Mouse (Mus musculus): Measurements from ENCODE around the gene Lbh. TPM values are rescaled to one million over a fixed set of nuclear protein-coding genes. Genes with fewer than 3 reads are reported as not detected.

Gene Lbh
- polyA plus RNA-seq, 1 experiment, result 99.3 TPM

GRCm38 (mm10) chr17:72966878-72967277 lies 48.8 kb downstream of the Lbh start:
- TF ChIP-seq CTCF (IDR thresholded peaks at IDR 0.05; ENCODE audit: insufficient read depth, low read depth, low read length), result no peak
- no peak for TF ChIP-seq POLR2A (IDR thresholded peaks at IDR 0.05; ENCODE audit: insufficient read depth, low read depth, low read length)
- Histone ChIP-seq H3K4me1 (ENCODE audit: control insufficient read depth, insufficient read depth, low read length) (no peaks in the 10 kb centered on the region), H3K4me3 (ENCODE audit: insufficient read depth, low read depth, low read length) (no peak overlapping the region), H3K27ac (ENCODE audit: insufficient read depth, low read depth, low read length) (no peak overlapping the region)
- 65% methylated on average over 3 of the region's 3 CpGs for WGBS

- Histone ChIP-seq H3K27ac (ENCODE audit: insufficient read depth, low read depth, low read length) (no peak overlapping the region), H3K4me1 (ENCODE audit: control insufficient read depth, insufficient read depth, low read length) (no peaks in the 10 kb centered on the region), H3K4me3 (ENCODE audit: insufficient read depth, low read depth, low read length) (no peak overlapping the region)
- 67% methylated on average over 6 of the region's 6 CpGs for WGBS
- TF ChIP-seq CTCF (IDR thresholded peaks at IDR 0.05; ENCODE audit: insufficient read depth, low read depth, low read length) (no peak), POLR2A (IDR thresholded peaks at IDR 0.05; ENCODE audit: insufficient read depth, low read depth, low read length) (no peak)
These were observed 49.5 kb downstream of the Lbh start for GRCm38 (mm10) chr17:72967371-72968175.

GRCm38 (mm10) chr17:72968666-72969065 lies 50.6 kb downstream of the Lbh start:
- 52% methylated on average over 4 of the region's 4 CpGs for WGBS
- Histone ChIP-seq H3K27ac (ENCODE audit: insufficient read depth, low read depth, low read length) (no peak overlapping the region), H3K4me3 (ENCODE audit: insufficient read depth, low read depth, low read length) (no peak overlapping the region), H3K4me1 (ENCODE audit: control insufficient read depth, insufficient read depth, low read length) (no peaks in the 10 kb centered on the region)
- TF ChIP-seq POLR2A (IDR thresholded peaks at IDR 0.05; ENCODE audit: insufficient read depth, low read depth, low read length) (no peak), CTCF (IDR thresholded peaks at IDR 0.05; ENCODE audit: insufficient read depth, low read depth, low read length) (no peak)

- TF ChIP-seq CTCF (IDR thresholded peaks at IDR 0.05; ENCODE audit: insufficient read depth, low read depth, low read length), result no peak
- TF ChIP-seq POLR2A (IDR thresholded peaks at IDR 0.05; ENCODE audit: insufficient read depth, low read depth, low read length), result no peak
- 51% methylated on average over 7 of the region's 7 CpGs for WGBS
- no peak overlapping the region for H3K4me3 ChIP-seq (ENCODE audit: insufficient read depth, low read depth, low read length)
- H3K4me1 ChIP-seq (ENCODE audit: control insufficient read depth, insufficient read depth, low read length), result no peaks in the 10 kb centered on the region
- H3K27ac ChIP-seq (ENCODE audit: insufficient read depth, low read depth, low read length), result no peak overlapping the region
These were observed 52.6 kb downstream of the Lbh start for GRCm38 (mm10) chr17:72970631-72971161.

- no peak for TF ChIP-seq CTCF (IDR thresholded peaks at IDR 0.05; ENCODE audit: insufficient read depth, low read depth, low read length)
- TF ChIP-seq POLR2A (IDR thresholded peaks at IDR 0.05; ENCODE audit: insufficient read depth, low read depth, low read length), result no peak
- Histone ChIP-seq H3K27ac (ENCODE audit: insufficient read depth, low read depth, low read length) (no peak overlapping the region), H3K4me3 (ENCODE audit: insufficient read depth, low read depth, low read length) (no peak overlapping the region), H3K4me1 (ENCODE audit: control insufficient read depth, insufficient read depth, low read length) (peaks cover 4% of the 10 kb centered on the region; the same call in 1 of the 2 replicates)
- WGBS, result 91% methylated on average over 5 of the region's 5 CpGs
These were observed 54.9 kb downstream of the Lbh start for GRCm38 (mm10) chr17:72973041-72973440.

GRCm38 (mm10) chr17:72976258-72977231 lies 58.4 kb downstream of the Lbh start:
- WGBS, result 90% methylated on average over 11 of the region's 11 CpGs
- H3K4me3 ChIP-seq (ENCODE audit: insufficient read depth, low read depth, low read length), result no peak overlapping the region
- peaks cover 4% of the 10 kb centered on the region; the same call in 1 of the 2 replicates for H3K4me1 ChIP-seq (ENCODE audit: control insufficient read depth, insufficient read depth, low read length)
- no peak overlapping the region for H3K27ac ChIP-seq (ENCODE audit: insufficient read depth, low read depth, low read length)
- TF ChIP-seq CTCF (IDR thresholded peaks at IDR 0.05; ENCODE audit: insufficient read depth, low read depth, low read length) (no peak), POLR2A (IDR thresholded peaks at IDR 0.05; ENCODE audit: insufficient read depth, low read depth, low read length) (no peak)

GRCm38 (mm10) chr17:72977616-72978015 lies 59.5 kb downstream of the Lbh start:
- TF ChIP-seq CTCF (IDR thresholded peaks at IDR 0.05; ENCODE audit: insufficient read depth, low read depth, low read length) (no peak), POLR2A (IDR thresholded peaks at IDR 0.05; ENCODE audit: insufficient read depth, low read depth, low read length) (no peak)
- 42% methylated on average over 1 of the region's 1 CpGs for WGBS
- peaks cover 8% of the 10 kb centered on the region; the same call in 1 of the 2 replicates for H3K4me1 ChIP-seq (ENCODE audit: control insufficient read depth, insufficient read depth, low read length)

GRCm38 (mm10) chr17:72982156-72982555 lies 64.1 kb downstream of the Lbh start:
- TF ChIP-seq CTCF (IDR thresholded peaks at IDR 0.05; ENCODE audit: insufficient read depth, low read depth, low read length) (no peak), POLR2A (IDR thresholded peaks at IDR 0.05; ENCODE audit: insufficient read depth, low read depth, low read length) (no peak)
- H3K27ac ChIP-seq (ENCODE audit: insufficient read depth, low read depth, low read length), result no peak overlapping the region
- 80% methylated on average over 6 of the region's 6 CpGs for WGBS
- H3K4me3 ChIP-seq (ENCODE audit: insufficient read depth, low read depth, low read length), result no peak overlapping the region
- H3K4me1 ChIP-seq (ENCODE audit: control insufficient read depth, insufficient read depth, low read length), result peaks cover 8% of the 10 kb centered on the region; the same call in 1 of the 2 replicates

More at GRCm38 (mm10) chr17:72977616-72978015, 59.5 kb downstream of the Lbh start:
- no peak overlapping the region for H3K4me3 ChIP-seq (ENCODE audit: insufficient read depth, low read depth, low read length)
- no peak overlapping the region for H3K27ac ChIP-seq (ENCODE audit: insufficient read depth, low read depth, low read length)
